Mouse (Mus musculus): ENCODE measurements around the gene Gm17651.

Gene Gm17651

GRCm38 (mm10) chr3:97680631-97681320 lies 6.3 kb upstream of the Gm17651 start:
- in situ Hi-C loops (cut with MboI, MseI), result loop anchor here (5.0 kb wide), 1 partner anchor 202 kb away; no protein-coding TSS in a partner anchor

- in situ Hi-C loops (cut with MboI, MseI), result no loop called here
Observed at GRCm38 (mm10) chr3:97678416-97678815, 3.9 kb upstream of the Gm17651 start.

GRCm38 (mm10) chr3:97676126-97676525 lies 1.6 kb upstream of the Gm17651 start:
- in situ Hi-C loops (cut with MboI, MseI), result no loop called here

- in situ Hi-C loops (cut with MboI, MseI), result no loop called here
Observed at GRCm38 (mm10) chr3:97667093-97667675, 7.3 kb downstream of the Gm17651 start.

GRCm38 (mm10) chr3:97666154-97666553 lies 8.3 kb downstream of the Gm17651 start:
- in situ Hi-C loops (cut with MboI, MseI), result no loop called here

GRCm38 (mm10) chr3:97665525-97665924 lies 9.0 kb downstream of the Gm17651 start:
- in situ Hi-C loops (cut with MboI, MseI), result no loop called here

- in situ Hi-C loops (cut with MboI, MseI), result no loop called here
Observed at GRCm38 (mm10) chr3:97661206-97661605, 13.3 kb downstream of the Gm17651 start.

GRCm38 (mm10) chr3:97659746-97660145 lies 14.7 kb downstream of the Gm17651 start:
- in situ Hi-C loops (cut with MboI, MseI), result no loop called here

GRCm38 (mm10) chr3:97658426-97659193 lies 15.9 kb downstream of the Gm17651 start:
- in situ Hi-C loops (cut with MboI, MseI), result no loop called here

- in situ Hi-C loops (cut with MboI, MseI), result no loop called here
Observed at GRCm38 (mm10) chr3:97657655-97658411, 16.7 kb downstream of the Gm17651 start, which contains the start of gene Prkab2. Gene Prkab2 (plus strand): TSS chr3:97658193.

GRCm38 (mm10) chr3:97654901-97655300 lies 19.6 kb downstream of the Gm17651 start:
- in situ Hi-C loops (cut with MboI, MseI), result no loop called here

GRCm38 (mm10) chr3:97653781-97654180 lies 20.7 kb downstream of the Gm17651 start:
- in situ Hi-C loops (cut with MboI, MseI), result no loop called here

GRCm38 (mm10) chr3:97651604-97652003 lies 22.9 kb downstream of the Gm17651 start:
- in situ Hi-C loops (cut with MboI, MseI), result no loop called here

- in situ Hi-C loops (cut with MboI, MseI), result no loop called here
Observed at GRCm38 (mm10) chr3:97649469-97649868, 25.0 kb downstream of the Gm17651 start.

GRCm38 (mm10) chr3:97649022-97649421 lies 25.5 kb downstream of the Gm17651 start:
- in situ Hi-C loops (cut with MboI, MseI), result no loop called here

- in situ Hi-C loops (cut with MboI, MseI), result no loop called here
Observed at GRCm38 (mm10) chr3:97648518-97648917, 26.0 kb downstream of the Gm17651 start.

GRCm38 (mm10) chr3:97642001-97642400 lies 32.5 kb downstream of the Gm17651 start:
- in situ Hi-C loops (cut with MboI, MseI), result no loop called here

GRCm38 (mm10) chr3:97641396-97641795 lies 33.1 kb downstream of the Gm17651 start:
- in situ Hi-C loops (cut with MboI, MseI), result no loop called here

- in situ Hi-C loops (cut with MboI, MseI), result no loop called here
Observed at GRCm38 (mm10) chr3:97634288-97634761, 40.2 kb downstream of the Gm17651 start.

GRCm38 (mm10) chr3:97633456-97633855 lies 41.0 kb downstream of the Gm17651 start:
- in situ Hi-C loops (cut with MboI, MseI), result no loop called here

- in situ Hi-C loops (cut with MboI, MseI), result no loop called here
Observed at GRCm38 (mm10) chr3:97631258-97631860, 43.1 kb downstream of the Gm17651 start.

Measured in regulatory T cell (primary cell).